Mouse (Mus musculus) 3134 (cell line): Measurements from ENCODE around the gene Lancl1.

ENCODE experiments used
- DNase-seq: peaks from one replicate; pipeline ENCODE4 v3.0.0-alpha.2; 2011; ENCODE audit warnings: low spot score; ENCODE audit not compliant: insufficient read length; ENCODE audit errors: extremely low read depth

The Lancl1 gene

GRCm38 (mm10) chr1:67017101-67017870 is 21.4 kb downstream of the Lancl1 start:
- no peak for DNase-seq

GRCm38 (mm10) chr1:67014205-67014604 is 24.5 kb downstream of the Lancl1 start:
- DNase-seq: no peak

GRCm38 (mm10) chr1:67010520-67010919 is 28.2 kb downstream of the Lancl1 start:
- DNase-seq: no peak

GRCm38 (mm10) chr1:67003699-67004098 is 35.0 kb downstream of the Lancl1 start:
- DNase-seq: no peak

- DNase-seq: no peak
Measured at GRCm38 (mm10) chr1:67002226-67002625, 36.4 kb downstream of the Lancl1 start.

GRCm38 (mm10) chr1:67001367-67001766 is 37.3 kb downstream of the Lancl1 start:
- DNase-seq: no peak

GRCm38 (mm10) chr1:67000484-67000883 is 38.2 kb downstream of the Lancl1 start:
- no peak for DNase-seq

- no peak for DNase-seq
Measured at GRCm38 (mm10) chr1:66998601-66999000, 40.1 kb downstream of the Lancl1 start.

GRCm38 (mm10) chr1:66998188-66998587 is 40.5 kb downstream of the Lancl1 start:
- no peak for DNase-seq

GRCm38 (mm10) chr1:66996819-66997218 is 41.9 kb downstream of the Lancl1 start:
- no peak for DNase-seq

GRCm38 (mm10) chr1:66992764-66993163 is 45.9 kb downstream of the Lancl1 start:
- DNase-seq: no peak

- DNase-seq: no peak
Measured at GRCm38 (mm10) chr1:66987558-66988190, 51.0 kb downstream of the Lancl1 start.

GRCm38 (mm10) chr1:66985906-66986305 is 52.8 kb downstream of the Lancl1 start:
- DNase-seq: no peak

GRCm38 (mm10) chr1:66985129-66985698 is 53.5 kb downstream of the Lancl1 start:
- DNase-seq: no peak

GRCm38 (mm10) chr1:66980129-66980528 is 58.5 kb downstream of the Lancl1 start:
- DNase-seq: no peak

- DNase-seq: no peak
Measured at GRCm38 (mm10) chr1:66975456-66975855, 63.2 kb downstream of the Lancl1 start.

- no peak for DNase-seq
Measured at GRCm38 (mm10) chr1:66964857-66965256, 73.8 kb downstream of the Lancl1 start.

GRCm38 (mm10) chr1:66960536-66961243 is 78.0 kb downstream of the Lancl1 start:
- DNase-seq: no peak

- DNase-seq: no peak
Measured at GRCm38 (mm10) chr1:66957361-66957760, 81.3 kb downstream of the Lancl1 start.

GRCm38 (mm10) chr1:66951086-66951485 is 87.6 kb downstream of the Lancl1 start:
- no peak for DNase-seq
